Mouse (Mus musculus) kidney, postnatal 0 days (tissue): ENCODE data around the gene Sidt1. TPM values are rescaled to one million over a fixed set of nuclear protein-coding genes. Genes with fewer than 3 reads are reported as not detected.

Source experiments
- ATAC-seq: fragments of 200-750 bp; cut with Nextera tagmentation; replicated peaks from 2 replicates; pipeline ENCODE4 v1.8.0; 2017; ENCODE audit warnings: low read depth, moderate number of reproducible peaks, moderate TSS enrichment, moderate library complexity; ENCODE audit not compliant: low FRiP score
- DNase-seq: peaks from one replicate; pipeline ENCODE4 v3.0.0-alpha.2; 2016; ENCODE audit warnings: low spot score
- H3K27ac ChIP-seq: fragments of 300-500 bp; sonication (generic); 2 replicates; pipeline ENCODE4 v1.5.1; 2014; ENCODE audit warnings: mild to moderate bottlenecking
- H3K27me3 ChIP-seq: fragments of 300-500 bp; sonication (generic); 2 replicates; pipeline ENCODE4 v1.6.1; 2014; ENCODE audit warnings: low read length, mixed read lengths; ENCODE audit not compliant: insufficient read depth
- H3K36me3 ChIP-seq: fragments of 300-500 bp; sonication (generic); 2 replicates; pipeline ENCODE4 v1.6.1; 2014; ENCODE audit warnings: low read length, mixed read lengths; ENCODE audit not compliant: insufficient read depth
- H3K4me1 ChIP-seq: fragments of 300-500 bp; sonication (generic); replicated peaks from 2 replicates; pipeline ENCODE4 v1.6.1; 2014; ENCODE audit warnings: antibody characterized with exemption, low read length, mixed read lengths; ENCODE audit not compliant: insufficient read depth
- H3K4me2 ChIP-seq: fragments of 300-500 bp; sonication (generic); 2 replicates; pipeline ENCODE4 v1.6.1; 2014; ENCODE audit warnings: mild to moderate bottlenecking, low read length, moderate library complexity, mixed read lengths
- H3K4me3 ChIP-seq: fragments of 300-500 bp; sonication (generic); replicated peaks from 2 replicates; pipeline ENCODE4 v1.5.1; 2014; ENCODE audit warnings: low read depth, low read length
- H3K9ac ChIP-seq: fragments of 300-500 bp; sonication (generic); 2 replicates; pipeline ENCODE4 v1.6.1; 2014; ENCODE audit warnings: low read depth, low read length
- H3K9me3 ChIP-seq: fragments of 300-500 bp; sonication (generic); replicated peaks from 2 replicates; pipeline ENCODE4 v1.6.1; 2016; ENCODE audit warnings: low read length, inconsistent platforms, mixed read lengths
- CTCF ChIP-seq: IDR thresholded peaks from 2 replicates; pipeline ENCODE4 v1.5.1; 2016; ENCODE audit warnings: antibody characterized with exemption, low read depth, mild to moderate bottlenecking, moderate library complexity
- WGBS: fragments of 180-500 bp; shearing (Covaris S2); extraction: QIAGEN DNeasy Blood & Tissue Kit; methylation state at CpG from one replicate; pipeline ENCODE4 v1.1.7; 2014; 5-methylcytosine and 5-hydroxymethylcytosine counted together
- polyA plus RNA-seq: library from polyadenylated mRNA; unstranded; fragments of >200 nt; fragmentation: Nextera tagmentation; extraction: Ambion mirVana; gene quantifications from 2 replicates; pipeline ENCODE4 v1.2.1, GENCODE M21; 2015

The Sidt1 gene
- polyA plus RNA-seq, 1 experiment from 2014 or later = 1.4 TPM

DNA sequence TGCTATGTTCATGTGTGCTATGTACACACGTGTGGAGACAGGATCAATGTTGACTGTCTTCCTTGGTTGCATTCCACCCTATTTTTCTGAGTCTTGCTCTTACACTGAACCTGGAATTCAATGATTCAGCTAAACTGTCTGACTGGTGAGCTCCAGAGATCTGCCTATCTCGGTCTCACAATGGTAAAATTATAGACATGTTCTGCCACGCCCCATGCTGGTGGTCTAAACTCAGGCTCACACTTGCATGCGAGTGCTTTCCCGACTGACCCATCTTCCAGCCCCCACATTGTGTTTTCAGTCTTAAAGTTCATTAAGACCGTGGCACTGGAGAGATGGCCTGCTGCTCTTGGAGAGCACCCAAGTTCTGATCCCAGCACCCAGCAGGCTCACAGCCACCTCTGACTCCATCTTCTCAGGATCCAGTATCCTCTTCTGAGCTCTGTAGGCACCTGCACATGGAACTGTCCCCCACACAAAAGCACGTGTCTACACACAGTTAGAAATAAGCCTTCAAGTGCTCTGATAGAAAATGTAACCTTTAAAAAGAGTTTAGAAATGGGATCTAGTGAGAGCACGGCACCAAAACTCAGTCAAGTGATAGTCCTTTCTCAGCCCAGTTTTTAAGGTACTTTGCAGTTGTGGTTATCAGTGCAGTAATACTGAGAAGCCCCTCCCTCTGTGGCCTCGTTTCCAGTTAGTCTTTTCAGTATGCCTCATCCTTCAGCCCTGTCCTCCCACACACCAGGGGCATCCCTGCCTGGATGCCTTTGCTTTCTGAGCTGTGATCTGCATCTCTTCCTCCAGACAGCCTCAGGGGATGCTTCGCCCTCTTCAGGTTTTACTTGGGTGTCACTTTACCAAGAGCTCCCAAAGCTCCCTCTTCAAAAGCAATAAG lies 122.6 kb downstream of the Sidt1 start:
- H3K4me2 ChIP-seq = no peak overlapping the region
- 56% methylated on average over 10 of the region's 10 CpGs for WGBS
- H3K4me3 ChIP-seq = no peak overlapping the region
- H3K9ac ChIP-seq = no peak overlapping the region
- H3K27me3 ChIP-seq = no peaks in the 10 kb centered on the region
- TF ChIP-seq CTCF = peak; percentile 30; the same call in 1 of the 2 replicates
- no peak overlapping the region for H3K27ac ChIP-seq
- peak; percentile 77 for DNase-seq
- no peaks in the 10 kb centered on the region for H3K4me1 ChIP-seq
- no peaks in the 10 kb centered on the region for H3K9me3 ChIP-seq
- ATAC-seq = peak; percentile 77
- H3K36me3 ChIP-seq = peaks cover 7% of the 10 kb centered on the region

DNA sequence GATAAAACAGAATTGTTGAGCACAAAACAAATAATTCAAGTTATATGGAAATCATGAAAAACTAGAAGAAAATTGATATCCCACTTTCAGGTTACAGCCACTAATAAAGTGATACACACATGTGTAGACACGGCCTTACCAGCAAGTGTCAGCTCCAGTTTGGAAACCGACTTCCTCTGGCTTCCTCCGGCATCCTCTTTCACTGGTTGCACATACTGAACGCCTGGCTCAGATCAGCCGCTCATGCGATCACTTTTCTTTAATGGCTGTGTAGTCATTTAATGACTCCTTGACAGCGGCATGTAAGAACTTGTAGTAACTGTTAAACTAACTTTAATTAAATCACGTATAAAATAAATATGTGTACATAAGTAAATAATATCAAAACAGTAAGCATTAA lies 127.0 kb downstream of the Sidt1 start:
- WGBS = 54% methylated on average over 8 of the region's 8 CpGs
- peaks cover 10% of the 10 kb centered on the region for H3K36me3 ChIP-seq

DNA sequence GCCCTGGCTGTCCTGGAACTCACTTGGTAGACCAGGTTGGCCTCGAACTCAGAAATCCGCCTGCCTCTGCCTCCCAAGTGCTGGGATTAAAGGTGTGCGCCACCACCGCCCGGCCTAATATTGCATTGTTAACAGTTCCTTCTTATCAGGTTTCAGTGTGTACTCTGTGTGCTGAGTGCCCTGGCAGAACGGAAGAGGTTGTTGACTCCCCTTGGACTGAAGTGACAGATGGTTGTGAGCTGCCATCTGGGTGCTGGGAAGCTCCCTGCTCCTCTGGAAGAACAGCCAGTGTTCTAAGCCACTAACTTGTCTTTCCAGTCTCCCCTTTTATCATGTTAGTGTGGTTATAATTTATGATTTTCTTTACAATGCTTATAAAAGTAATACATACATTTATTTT lies 128.7 kb downstream of the Sidt1 start:
- Histone ChIP-seq H3K4me3 (no peak overlapping the region), H3K4me2 (no peak overlapping the region), H3K27me3 (no peaks in the 10 kb centered on the region), H3K36me3 (peaks cover 15% of the 10 kb centered on the region), H3K9me3 (no peaks in the 10 kb centered on the region), H3K4me1 (no peaks in the 10 kb centered on the region), H3K9ac (no peak overlapping the region), H3K27ac (no peak overlapping the region)
- DNase-seq (no peak), ATAC-seq (no peak)
- WGBS = 79% methylated on average over 6 of the region's 6 CpGs
- no peak for TF ChIP-seq CTCF

More for the DNA sequence above, 127.0 kb downstream of the Sidt1 start:
- no peaks in the 10 kb centered on the region for H3K9me3 ChIP-seq
- no peak overlapping the region for H3K27ac ChIP-seq
- DNase-seq (peak; percentile 28), ATAC-seq (no peak)
- H3K27me3 ChIP-seq = no peaks in the 10 kb centered on the region
- no peak for TF ChIP-seq CTCF
- no peak overlapping the region for H3K9ac ChIP-seq
- H3K4me2 ChIP-seq = no peak overlapping the region
- H3K4me1 ChIP-seq = no peaks in the 10 kb centered on the region
- no peak overlapping the region for H3K4me3 ChIP-seq

DNA sequence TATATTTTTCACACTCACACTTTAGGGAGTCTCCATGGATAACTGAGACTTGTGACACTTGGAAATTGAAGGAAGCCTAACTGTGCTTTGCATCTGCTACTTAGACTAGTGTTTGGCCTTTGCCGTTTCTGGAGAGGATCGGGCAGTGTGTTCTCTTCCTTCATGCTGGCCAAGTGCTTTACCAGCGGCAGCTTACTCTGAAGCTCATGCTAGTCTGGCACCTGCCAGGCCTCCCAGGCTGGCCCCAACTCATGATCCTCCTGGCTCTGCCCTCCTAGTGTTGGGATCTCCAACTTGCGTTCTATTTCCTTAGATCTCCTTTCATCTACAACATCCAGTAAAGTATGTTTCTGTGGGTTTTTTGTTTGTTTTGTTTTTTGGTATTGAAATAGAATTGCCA lies 132.8 kb downstream of the Sidt1 start:
- 91% methylated on average over 4 of the region's 4 CpGs for WGBS
- H3K9me3 ChIP-seq = no peaks in the 10 kb centered on the region
- ATAC-seq (no peak), DNase-seq (no peak)
- H3K27ac ChIP-seq = no peak overlapping the region
- TF ChIP-seq CTCF = no peak
- peaks cover 15% of the 10 kb centered on the region for H3K36me3 ChIP-seq
- no peak overlapping the region for H3K4me2 ChIP-seq
- no peak overlapping the region for H3K4me3 ChIP-seq
- H3K4me1 ChIP-seq = no peaks in the 10 kb centered on the region
- no peak overlapping the region for H3K9ac ChIP-seq
- no peaks in the 10 kb centered on the region for H3K27me3 ChIP-seq

DNA sequence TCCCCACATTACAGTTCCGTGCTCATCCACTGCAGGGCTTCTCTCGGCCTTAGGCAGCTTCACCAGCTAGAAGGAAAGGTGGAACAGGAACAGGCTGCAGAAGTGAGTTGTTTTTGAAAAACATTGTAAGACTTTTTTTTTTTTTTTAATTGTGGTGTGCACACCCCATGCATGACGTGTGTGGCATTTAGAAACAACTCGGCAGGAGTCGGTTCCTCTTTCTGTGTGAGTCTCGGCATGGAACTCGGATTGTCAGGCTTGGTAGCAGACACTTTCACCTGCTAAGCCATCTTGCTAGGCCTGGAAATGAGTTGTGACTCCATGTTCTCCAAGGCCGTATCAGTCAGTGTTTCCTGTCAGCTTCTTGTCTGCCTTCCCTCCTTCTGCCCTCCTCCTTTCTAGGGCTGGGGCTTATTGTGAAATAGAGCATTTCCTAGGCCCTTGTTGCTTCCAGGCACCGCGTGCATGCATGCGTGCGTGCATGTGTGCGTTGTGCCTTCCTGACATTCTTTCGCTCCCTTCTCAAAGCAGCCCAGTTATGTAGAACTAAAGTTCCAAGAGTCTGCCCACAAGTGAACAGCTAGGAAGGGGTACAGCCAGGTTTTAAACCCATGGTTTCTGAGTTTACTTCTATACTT lies 133.8 kb downstream of the Sidt1 start:
- DNase-seq (no peak), ATAC-seq (no peak)
- Histone ChIP-seq H3K4me2 (no peak overlapping the region), H3K4me1 (no peaks in the 10 kb centered on the region), H3K9me3 (no peaks in the 10 kb centered on the region), H3K27me3 (no peaks in the 10 kb centered on the region), H3K36me3 (peaks cover 15% of the 10 kb centered on the region), H3K27ac (no peak overlapping the region), H3K4me3 (no peak overlapping the region), H3K9ac (no peak overlapping the region)
- no peak for TF ChIP-seq CTCF
- WGBS = 92% methylated on average over 14 of the region's 14 CpGs

DNA sequence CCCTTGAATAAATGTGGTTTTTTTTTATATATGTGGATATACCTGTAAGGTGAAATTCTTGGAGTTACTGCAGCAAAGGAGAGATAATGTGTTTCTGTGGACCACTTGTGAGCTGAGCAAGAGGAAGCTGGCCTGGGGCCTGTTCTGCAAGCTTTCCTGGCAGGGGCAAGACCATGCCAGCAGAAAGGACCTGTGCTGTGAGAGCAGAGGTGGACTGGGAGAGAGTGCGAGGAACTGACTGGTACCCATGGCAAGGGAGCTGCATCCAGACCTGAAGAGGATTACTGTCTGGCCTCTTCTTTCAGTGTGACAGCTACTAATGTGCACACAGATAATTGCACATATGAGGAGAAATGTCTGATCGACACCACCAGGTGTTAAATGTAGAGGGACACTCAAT lies 142.0 kb downstream of the Sidt1 start:
- H3K27me3 ChIP-seq = no peaks in the 10 kb centered on the region

More for the DNA sequence above, 142.0 kb downstream of the Sidt1 start:
- DNase-seq (no peak), ATAC-seq (no peak)
- Histone ChIP-seq H3K9me3 (no peaks in the 10 kb centered on the region), H3K4me2 (no peak overlapping the region), H3K36me3 (no peaks in the 10 kb centered on the region), H3K9ac (no peak overlapping the region), H3K4me1 (no peaks in the 10 kb centered on the region), H3K27ac (no peak overlapping the region), H3K4me3 (no peak overlapping the region)
- TF ChIP-seq CTCF = no peak
- 89% methylated on average over 2 of the region's 2 CpGs for WGBS

Other genes starting within 250 kb of the Sidt1 start
- 131 and 136 TPM in 2 replicates for gene Atp6v1a, start 193.5 kb downstream of the Sidt1 start, polyA plus RNA-seq
- 72.8 and 80.3 TPM in 2 replicates for gene Naa50, start 193.4 kb downstream of the Sidt1 start, polyA plus RNA-seq
- 2.6 and 2.7 TPM in 2 replicates for gene Usf3, start 159.9 kb downstream of the Sidt1 start, polyA plus RNA-seq
- gene Spice1, start 13.9 kb upstream of the Sidt1 start, polyA plus RNA-seq = 17.9 and 18.8 TPM in 2 replicates
- gene Cfap44, start 61.6 kb upstream of the Sidt1 start, polyA plus RNA-seq = 0.50 and 0.53 TPM in 2 replicates
- gene Boc, start 225.7 kb upstream of the Sidt1 start, polyA plus RNA-seq = 13.4 and 13.5 TPM in 2 replicates